Mouse (Mus musculus) ES-E14 (cell line): ENCODE results near the gene Papolg.

ENCODE experiments used
- CHD2 ChIP-seq: IDR thresholded peaks from 2 replicates; pipeline ENCODE4 v1.6.1; 2014; ENCODE audit warnings: mild to moderate bottlenecking, low read depth, low read length, inconsistent platforms
- HCFC1 ChIP-seq: IDR thresholded peaks from 2 replicates; pipeline ENCODE4 v1.6.1; 2012; ENCODE audit warnings: low read length, inconsistent platforms, borderline replicate concordance; ENCODE audit not compliant: insufficient read depth
- MAFK ChIP-seq: IDR thresholded peaks from 2 replicates; pipeline ENCODE4 v1.6.1; 2014; ENCODE audit warnings: mild to moderate bottlenecking, low read depth, low read length, inconsistent platforms; ENCODE audit not compliant: insufficient read depth
- ZC3H11A ChIP-seq: IDR thresholded peaks from 2 replicates; pipeline ENCODE4 v1.6.1; 2012; ENCODE audit warnings: low read depth, mild to moderate bottlenecking, inconsistent platforms, low read length, borderline replicate concordance
- ZNF384 ChIP-seq: IDR thresholded peaks from 2 replicates; pipeline ENCODE4 v1.6.1; 2012; ENCODE audit warnings: low read depth, low read length, inconsistent platforms

DNA sequence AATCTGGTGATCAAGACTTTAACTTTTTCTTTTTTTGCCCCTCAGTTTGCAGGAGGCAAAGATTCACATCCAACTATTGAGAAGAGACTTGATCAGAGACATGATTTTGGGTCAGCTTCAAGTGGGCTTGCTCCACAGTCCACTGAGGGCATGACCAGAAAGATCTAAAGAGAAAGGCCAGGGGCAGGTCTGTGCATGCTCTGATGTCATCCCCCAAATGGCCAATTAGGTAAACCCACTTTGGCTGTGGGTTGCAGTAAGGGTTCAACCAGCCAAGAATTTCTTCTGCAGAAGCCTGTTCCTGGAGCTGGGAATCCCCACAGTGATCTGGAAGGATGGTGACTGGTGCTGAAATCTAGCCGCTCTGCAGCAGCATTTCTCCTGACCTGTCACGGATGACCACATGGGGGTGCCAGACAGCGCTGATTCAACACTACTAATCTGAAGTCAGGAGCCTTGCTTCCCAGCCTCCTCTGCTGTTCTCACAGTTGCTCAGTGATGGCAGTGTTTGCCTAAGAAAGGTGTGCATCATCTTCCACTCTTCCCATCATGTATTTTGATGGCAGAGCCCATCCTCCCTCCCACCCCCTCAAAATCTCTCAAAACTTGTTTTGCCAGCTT lies 39.8 kb downstream of the Papolg start:
- TF ChIP-seq HCFC1 (no peak), ZC3H11A (peak; percentile 78), MAFK (0 out of 2 replicates have a peak, but pooled peaks have one; percentile 48), ZNF384 (no peak), CHD2 (no peak)
